Mouse (Mus musculus): ENCODE measurements around the gene Traf3. TPM values are rescaled to one million over a fixed set of nuclear protein-coding genes. Genes with fewer than 3 reads are reported as not detected.

Traf3 gene
- polyA plus RNA-seq, 1 experiment from 2014 or later: 11.7 TPM

GRCm38 (mm10) chr12:111134169-111134568 lies 32.0 kb upstream of the Traf3 start:
- Histone ChIP-seq H3K9me3 (ENCODE audit: low read depth, low read length) (no peaks in the 10 kb centered on the region), H3K4me3 (ENCODE audit: low read depth, low read length) (no peak overlapping the region), H3K4me2 (no peak overlapping the region), H3K9ac (no peak overlapping the region), H3K27ac (ENCODE audit: low read depth) (no peak overlapping the region), H3K4me1 (ENCODE audit: insufficient read depth) (no peaks in the 10 kb centered on the region), H3K36me3 (ENCODE audit: insufficient read depth) (no peaks in the 10 kb centered on the region), H3K27me3 (ENCODE audit: insufficient read depth, low read length) (no peaks in the 10 kb centered on the region)
- 77% methylated on average over 7 of the region's 7 CpGs for WGBS
- no peak for TF ChIP-seq CTCF (IDR thresholded peaks at IDR 0.05; ENCODE audit: low read depth)
- no peak for ATAC-seq (ENCODE audit: insufficient read depth)
- DNase-seq: no peak

DNA sequence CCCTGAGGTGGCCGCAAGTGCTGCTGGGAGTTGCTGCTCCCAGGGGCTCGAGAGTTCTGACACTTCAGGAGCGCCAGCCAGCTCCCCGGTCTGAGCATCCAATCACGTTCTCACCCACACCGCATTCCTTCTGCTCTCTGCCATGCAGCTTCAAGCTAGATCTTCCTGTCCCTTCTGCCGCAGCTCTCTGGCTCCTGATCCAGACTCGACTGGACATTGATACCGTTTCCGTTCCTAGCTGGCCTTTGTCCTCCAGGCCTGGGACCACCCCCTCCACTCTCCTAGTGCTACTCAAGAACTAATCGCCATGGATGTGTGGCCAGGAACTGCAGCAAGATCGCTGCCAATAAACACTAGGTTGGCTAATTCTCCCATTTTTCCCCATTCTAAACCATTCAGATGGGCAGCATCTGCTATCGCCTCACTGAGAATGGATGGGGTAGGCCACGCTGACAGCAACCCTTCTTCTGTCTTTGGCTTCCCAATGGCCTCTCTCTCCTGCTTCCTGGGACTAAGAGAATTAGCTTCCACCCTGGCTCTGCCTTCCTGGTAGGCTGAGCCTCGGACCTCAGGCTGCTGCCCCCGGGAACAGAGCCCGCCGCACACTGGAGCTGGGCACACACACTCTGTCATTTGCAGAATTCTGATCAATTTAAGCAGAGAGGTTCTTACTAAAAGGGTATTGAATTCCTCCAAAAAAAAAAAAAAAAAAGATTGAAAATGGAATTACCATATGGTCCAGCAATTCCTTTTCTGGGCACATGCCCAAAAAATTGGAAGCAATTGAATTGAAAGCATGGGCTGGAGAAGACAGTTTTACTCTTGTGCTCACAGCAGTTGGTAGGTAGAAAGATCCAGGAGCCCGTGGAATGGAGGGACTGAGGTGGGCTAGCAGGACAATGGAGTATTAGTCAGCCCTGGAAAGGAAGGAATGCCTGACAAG lies 31.1 kb upstream of the Traf3 start:
- DNase-seq (peak; percentile 66), ATAC-seq (ENCODE audit: insufficient read depth) (peak; percentile 67)
- Histone ChIP-seq H3K9ac (no peak overlapping the region), H3K27me3 (ENCODE audit: insufficient read depth, low read length) (no peaks in the 10 kb centered on the region), H3K27ac (ENCODE audit: low read depth) (peak overlapping the region; percentile 43; the same call in 1 of the 2 replicates), H3K4me3 (ENCODE audit: low read depth, low read length) (no peak overlapping the region), H3K9me3 (ENCODE audit: low read depth, low read length) (no peaks in the 10 kb centered on the region), H3K4me1 (ENCODE audit: insufficient read depth) (no peaks in the 10 kb centered on the region), H3K36me3 (ENCODE audit: insufficient read depth) (no peaks in the 10 kb centered on the region), H3K4me2 (peak overlapping the region; percentile 15; the same call in 1 of the 2 replicates)
- TF ChIP-seq CTCF (IDR thresholded peaks at IDR 0.05; ENCODE audit: low read depth): no peak
- 48% methylated on average over 19 of the region's 19 CpGs for WGBS

DNA sequence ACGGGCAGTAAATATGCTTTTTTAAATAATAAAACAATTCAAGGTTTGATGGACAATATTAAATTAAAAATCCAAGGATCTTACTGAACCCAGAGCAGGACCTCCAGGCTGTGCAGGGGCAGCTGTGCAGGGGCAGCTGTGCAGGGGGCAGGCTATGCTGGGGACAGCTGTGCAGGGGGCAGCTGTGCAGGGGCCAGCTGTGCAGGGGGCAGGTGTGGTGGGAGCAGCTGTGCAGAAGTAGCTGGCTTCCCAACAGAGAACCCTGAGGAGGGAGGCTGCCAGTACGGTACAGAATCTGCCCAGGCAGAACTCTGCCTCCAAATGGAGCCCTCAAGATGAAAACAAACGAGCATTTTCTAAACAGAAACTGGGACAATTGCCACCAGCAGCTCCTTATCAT lies 30.2 kb upstream of the Traf3 start:
- ATAC-seq (ENCODE audit: insufficient read depth): no peak
- no peaks in the 10 kb centered on the region for H3K9me3 ChIP-seq (ENCODE audit: low read depth, low read length)
- H3K27me3 ChIP-seq (ENCODE audit: insufficient read depth, low read length): no peaks in the 10 kb centered on the region
- no peak overlapping the region for H3K4me2 ChIP-seq
- DNase-seq: no peak
- no peaks in the 10 kb centered on the region for H3K4me1 ChIP-seq (ENCODE audit: insufficient read depth)
- H3K36me3 ChIP-seq (ENCODE audit: insufficient read depth): no peaks in the 10 kb centered on the region
- WGBS: 60% methylated on average over 3 of the region's 3 CpGs
- TF ChIP-seq CTCF (IDR thresholded peaks at IDR 0.05; ENCODE audit: low read depth): no peak
- no peak overlapping the region for H3K4me3 ChIP-seq (ENCODE audit: low read depth, low read length)
- no peak overlapping the region for H3K9ac ChIP-seq
- H3K27ac ChIP-seq (ENCODE audit: low read depth): no peak overlapping the region

DNA sequence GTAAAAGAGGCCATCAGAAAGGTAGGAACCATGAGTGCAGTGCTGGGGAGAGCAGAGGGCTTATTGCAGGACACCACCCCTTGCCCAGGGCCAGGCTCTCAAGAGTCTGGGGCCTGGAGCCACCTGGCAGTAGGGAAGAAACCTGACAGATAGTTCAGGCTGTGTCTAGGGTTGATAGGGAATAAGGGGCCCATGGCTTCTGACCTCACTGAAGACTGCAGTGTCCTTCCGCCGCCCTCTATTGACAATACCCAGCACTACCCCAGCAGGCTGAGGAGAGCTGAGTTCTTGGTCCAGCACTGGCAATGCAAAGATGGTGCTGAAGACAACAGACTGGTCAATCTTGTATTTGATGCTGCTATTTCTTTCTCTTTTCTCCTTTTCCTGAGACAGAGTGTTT lies 29.1 kb upstream of the Traf3 start:
- no peak for DNase-seq
- ATAC-seq (ENCODE audit: insufficient read depth): no peak
- 0 out of 2 replicates have a peak, but pooled peaks have one; percentile 18 for TF ChIP-seq CTCF (IDR thresholded peaks at IDR 0.05; ENCODE audit: low read depth)
- Histone ChIP-seq H3K4me1 (ENCODE audit: insufficient read depth) (no peaks in the 10 kb centered on the region), H3K27ac (ENCODE audit: low read depth) (no peak overlapping the region), H3K9ac (no peak overlapping the region), H3K9me3 (ENCODE audit: low read depth, low read length) (no peaks in the 10 kb centered on the region), H3K4me2 (no peak overlapping the region), H3K36me3 (ENCODE audit: insufficient read depth) (no peaks in the 10 kb centered on the region), H3K27me3 (ENCODE audit: insufficient read depth, low read length) (no peaks in the 10 kb centered on the region), H3K4me3 (ENCODE audit: low read depth, low read length) (no peak overlapping the region)
- 67% methylated on average over 2 of the region's 2 CpGs for WGBS

GRCm38 (mm10) chr12:111143005-111143508 lies 23.1 kb upstream of the Traf3 start:
- Histone ChIP-seq H3K27ac (ENCODE audit: low read depth) (peak overlapping the region; percentile 64), H3K9me3 (ENCODE audit: low read depth, low read length) (no peaks in the 10 kb centered on the region), H3K4me2 (peak overlapping the region; percentile 24; the same call in 1 of the 2 replicates), H3K27me3 (ENCODE audit: insufficient read depth, low read length) (no peaks in the 10 kb centered on the region), H3K4me1 (ENCODE audit: insufficient read depth) (peaks cover 3% of the 10 kb centered on the region; the same call in 1 of the 2 replicates), H3K4me3 (ENCODE audit: low read depth, low read length) (no peak overlapping the region), H3K9ac (no peak overlapping the region), H3K36me3 (ENCODE audit: insufficient read depth) (no peaks in the 10 kb centered on the region)
- 23% methylated on average over 12 of the region's 12 CpGs for WGBS
- ATAC-seq (ENCODE audit: insufficient read depth) (peak; percentile 16; the same call in 1 of the 2 replicates), DNase-seq (peak; percentile 53)
- peak; percentile 51 for TF ChIP-seq CTCF (IDR thresholded peaks at IDR 0.05; ENCODE audit: low read depth)

DNA sequence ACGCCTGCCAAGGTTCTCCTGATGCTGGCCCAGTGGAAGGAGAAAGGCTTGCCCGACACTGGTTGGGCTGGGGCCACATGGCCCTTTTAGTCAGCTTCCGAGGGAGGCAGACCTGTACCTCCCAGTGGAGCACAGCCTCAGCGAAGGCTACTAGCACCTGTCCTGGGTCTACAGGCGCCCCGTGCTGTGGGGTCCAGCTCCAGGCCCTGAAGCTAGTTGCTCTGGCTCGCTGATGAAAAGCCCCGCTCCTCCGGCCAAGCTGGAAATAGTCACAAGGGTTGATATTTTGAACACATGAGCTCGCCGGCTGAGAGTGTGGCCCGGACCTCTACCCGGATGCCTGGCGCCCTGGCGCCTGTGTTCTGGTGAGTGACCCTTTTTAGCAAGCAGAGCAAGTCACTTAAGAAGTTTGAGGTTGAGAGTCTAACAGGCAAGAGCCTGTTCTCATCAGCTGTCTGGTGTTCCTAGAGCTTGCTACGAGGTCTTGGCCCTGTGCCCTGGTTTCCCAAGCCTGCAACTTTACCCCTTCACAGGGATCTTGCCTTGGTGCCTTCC lies 22.6 kb upstream of the Traf3 start:
- no peak; the same call in 1 of the 2 replicates for TF ChIP-seq CTCF (IDR thresholded peaks at IDR 0.05; ENCODE audit: low read depth)
- no peaks in the 10 kb centered on the region for H3K27me3 ChIP-seq (ENCODE audit: insufficient read depth, low read length)
- no peak overlapping the region for H3K9ac ChIP-seq
- H3K4me2 ChIP-seq: peak overlapping the region; percentile 24; the same call in 1 of the 2 replicates
- no peaks in the 10 kb centered on the region for H3K9me3 ChIP-seq (ENCODE audit: low read depth, low read length)
- WGBS: 69% methylated on average over 16 of the region's 16 CpGs
- H3K4me1 ChIP-seq (ENCODE audit: insufficient read depth): peaks cover 3% of the 10 kb centered on the region; the same call in 1 of the 2 replicates
- peak overlapping the region; percentile 64 for H3K27ac ChIP-seq (ENCODE audit: low read depth)
- peak; percentile 50; the same call in 1 of the 2 replicates for ATAC-seq (ENCODE audit: insufficient read depth)
- DNase-seq: peak; percentile 56
- no peaks in the 10 kb centered on the region for H3K36me3 ChIP-seq (ENCODE audit: insufficient read depth)
- H3K4me3 ChIP-seq (ENCODE audit: low read depth, low read length): no peak overlapping the region

GRCm38 (mm10) chr12:111144598-111144997 lies 21.6 kb upstream of the Traf3 start:
- no peak overlapping the region for H3K9ac ChIP-seq
- ATAC-seq (ENCODE audit: insufficient read depth) (no peak), DNase-seq (no peak)
- H3K4me3 ChIP-seq (ENCODE audit: low read depth, low read length): no peak overlapping the region
- TF ChIP-seq CTCF (IDR thresholded peaks at IDR 0.05; ENCODE audit: low read depth): no peak
- H3K36me3 ChIP-seq (ENCODE audit: insufficient read depth): no peaks in the 10 kb centered on the region
- H3K27ac ChIP-seq (ENCODE audit: low read depth): no peak overlapping the region
- no peaks in the 10 kb centered on the region for H3K27me3 ChIP-seq (ENCODE audit: insufficient read depth, low read length)
- no peaks in the 10 kb centered on the region for H3K9me3 ChIP-seq (ENCODE audit: low read depth, low read length)
- WGBS: 83% methylated on average over 2 of the region's 2 CpGs
- peaks cover 3% of the 10 kb centered on the region; the same call in 1 of the 2 replicates for H3K4me1 ChIP-seq (ENCODE audit: insufficient read depth)
- no peak overlapping the region for H3K4me2 ChIP-seq

All from lung, embryonic 14.5 days (tissue).